Mouse (Mus musculus) myocyte (in vitro differentiated cells): Measurements from ENCODE around the gene Map3k3.

Experiments
- MYOG ChIP-seq, 3 experiments: IDR thresholded peaks; one replicate each; pipeline ENCODE4 v1.6.1; 2011; ENCODE audit warnings: control low read depth in 2 of 3, low read depth in 2 of 3, mild to moderate bottlenecking in 2 of 3; ENCODE audit not compliant: insufficient read length in 2 of 3, control insufficient read depth in 1 of 3, insufficient read depth in 1 of 3
- POLR2A ChIP-seq: IDR thresholded peaks from one replicate; pipeline ENCODE4 v1.6.1; 2011; ENCODE audit warnings: low read depth, mild to moderate bottlenecking, control low read depth, moderate library complexity; ENCODE audit not compliant: insufficient read length
- POLR2AphosphoS2 ChIP-seq: IDR thresholded peaks from one replicate; pipeline ENCODE4 v1.6.1; 2011; ENCODE audit warnings: low read depth, control low read depth; ENCODE audit not compliant: insufficient read length
- TCF3 ChIP-seq: IDR thresholded peaks from one replicate; pipeline ENCODE4 v1.6.1; 2011; ENCODE audit warnings: low read depth, control low read depth; ENCODE audit not compliant: insufficient read length

DNA sequence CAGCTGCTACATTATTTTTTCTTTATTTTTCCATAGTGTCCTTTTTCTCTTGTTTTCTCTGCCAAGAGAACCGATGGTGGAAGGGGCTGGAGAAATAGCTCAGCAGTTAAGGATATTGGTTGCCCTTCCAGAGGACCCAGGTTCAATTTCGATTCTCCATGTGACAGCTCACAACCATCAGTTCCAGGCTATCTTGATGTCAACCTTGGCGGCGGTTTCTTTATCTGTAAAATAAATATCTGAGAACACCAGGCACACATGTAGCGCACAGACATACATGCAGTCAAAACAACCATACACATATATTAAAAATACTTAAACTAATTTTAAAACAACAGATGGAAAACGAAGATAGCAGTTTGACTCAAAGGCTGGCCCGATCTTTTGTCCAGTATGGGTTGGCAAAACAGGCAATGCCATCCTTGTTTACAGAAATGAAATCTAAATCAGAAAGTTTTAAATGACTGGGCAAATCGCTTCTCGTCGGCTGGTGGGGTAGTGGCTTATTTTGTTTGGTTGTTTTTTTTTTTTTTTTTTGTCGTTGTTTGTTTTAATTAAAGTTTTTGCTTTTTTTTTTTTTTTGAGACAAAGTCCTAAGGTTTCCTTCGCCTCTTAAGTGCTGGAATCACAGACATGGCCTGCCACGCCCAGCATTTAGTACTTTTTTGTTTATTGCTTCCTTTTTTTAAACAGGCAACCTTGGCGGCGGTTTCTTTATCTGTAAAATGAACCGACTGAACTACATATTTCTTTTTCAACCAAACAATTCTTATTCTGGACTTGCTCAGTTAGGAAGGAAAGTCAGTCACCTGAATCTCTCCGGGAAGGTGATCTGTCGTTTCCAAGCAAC lies 19.1 kb upstream of the Map3k3 start:
- TF ChIP-seq POLR2AphosphoS2 (no peak), POLR2A (no peak), TCF3 (no peak), MYOG (IDR thresholded peaks at IDR 0.05; ENCODE audit: control insufficient read depth in 1 of 3, insufficient read depth in 1 of 3, insufficient read length in 2 of 3, low read depth in 2 of 3) (no peak)
